Mouse (Mus musculus) cerebral cortex, adult 2 months (tissue): ENCODE data around the gene Scd1.

ENCODE experiments used
- WGBS: fragments of 180-500 bp; shearing (Covaris S2); methylation state at CpG from one replicate; pipeline ENCODE4 v1.1.7; 2018; 5-methylcytosine and 5-hydroxymethylcytosine counted together

Gene Scd1

GRCm38 (mm10) chr19:44364029-44364428 is 43.6 kb downstream of the Scd1 start:
- 49% methylated on average over 8 of the region's 8 CpGs for WGBS

- 17% methylated on average over 13 of the region's 13 CpGs for WGBS
These were observed 44.1 kb downstream of the Scd1 start for GRCm38 (mm10) chr19:44363529-44363928.

DNA sequence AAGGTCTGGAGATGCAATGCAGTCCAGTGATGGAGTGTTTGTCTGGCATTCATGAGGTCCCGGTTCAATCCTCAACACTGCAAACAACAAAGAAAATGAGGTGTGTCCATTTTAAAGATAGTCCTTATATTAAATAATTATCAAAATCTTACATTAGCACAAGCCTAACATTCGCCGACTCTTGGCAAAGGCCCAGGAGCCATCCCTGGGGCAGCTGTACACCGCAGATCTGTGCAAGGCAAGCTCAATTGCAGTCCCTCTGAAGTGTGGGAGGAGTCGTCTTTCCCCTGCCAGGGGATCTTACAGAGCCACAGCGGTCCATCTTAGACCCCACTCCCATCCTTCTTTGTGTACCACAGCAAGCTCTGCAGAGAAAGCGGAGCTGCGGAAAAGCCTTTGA is 49.0 kb downstream of the Scd1 start:
- WGBS, result 60% methylated on average over 8 of the region's 8 CpGs

GRCm38 (mm10) chr19:44351756-44352155 is 55.9 kb downstream of the Scd1 start:
- 83% methylated on average over 7 of the region's 7 CpGs for WGBS

- WGBS, result 88% methylated on average over 8 of the region's 8 CpGs
These were observed 58.0 kb downstream of the Scd1 start for GRCm38 (mm10) chr19:44349689-44350088.
